Mouse (Mus musculus) myocyte (in vitro differentiated cells): ENCODE measurements around the gene Trim25. TPM values are rescaled to one million over a fixed set of nuclear protein-coding genes. Genes with fewer than 3 reads are reported as not detected.

ENCODE experiments used
- H3K27me3 ChIP-seq: one replicate; pipeline ENCODE4 v1.6.1; 2011; ENCODE audit not compliant: control insufficient read depth, insufficient read depth, insufficient read length
- H3K36me3 ChIP-seq: one replicate; pipeline ENCODE4 v1.6.1; 2011; ENCODE audit not compliant: control insufficient read depth, insufficient read depth
- H3K4me2 ChIP-seq: one replicate; pipeline ENCODE4 v1.6.1; 2011; ENCODE audit warnings: low read depth, control low read depth
- H3K4me3 ChIP-seq: one replicate; pipeline ENCODE4 v1.5.1; 2011; ENCODE audit warnings: mild to moderate bottlenecking, control low read depth, moderate library complexity
- H3K79me2 ChIP-seq: one replicate; pipeline ENCODE4 v1.6.1; 2011; ENCODE audit not compliant: control insufficient read depth, insufficient read depth
- H3ac ChIP-seq: one replicate; pipeline ENCODE4 v1.6.1; 2011; ENCODE audit not compliant: control insufficient read depth, insufficient read length
- CEBPB ChIP-seq: IDR thresholded peaks from 2 replicates; pipeline ENCODE4 v1.6.1; 2011; ENCODE audit warnings: mild to moderate bottlenecking, moderate library complexity; ENCODE audit not compliant: poor library complexity, insufficient read depth, severe bottlenecking
- E2F4 ChIP-seq: IDR thresholded peaks from one replicate; pipeline ENCODE4 v1.6.1; 2011; ENCODE audit warnings: mild to moderate bottlenecking, control low read depth, moderate library complexity; ENCODE audit not compliant: insufficient read depth
- MAX ChIP-seq: IDR thresholded peaks from one replicate; pipeline ENCODE4 v1.6.1; 2011; ENCODE audit warnings: low read depth, mild to moderate bottlenecking, control low read depth
- MYOD1 ChIP-seq, 3 experiments: IDR thresholded peaks; one replicate each; pipeline ENCODE4 v1.6.1; 2011; ENCODE audit warnings: control low read depth in 2 of 3, low read depth in 2 of 3, mild to moderate bottlenecking in 2 of 3, moderate library complexity in 1 of 3; ENCODE audit not compliant: insufficient read length in 2 of 3, control insufficient read depth in 1 of 3
- MYOG ChIP-seq, 3 experiments: IDR thresholded peaks; one replicate each; pipeline ENCODE4 v1.6.1; 2011; ENCODE audit warnings: control low read depth in 2 of 3, low read depth in 2 of 3, mild to moderate bottlenecking in 2 of 3; ENCODE audit not compliant: insufficient read length in 2 of 3, control insufficient read depth in 1 of 3, insufficient read depth in 1 of 3
- POLR2A ChIP-seq: IDR thresholded peaks from one replicate; pipeline ENCODE4 v1.6.1; 2011; ENCODE audit warnings: low read depth, mild to moderate bottlenecking, control low read depth, moderate library complexity; ENCODE audit not compliant: insufficient read length
- POLR2AphosphoS2 ChIP-seq: IDR thresholded peaks from one replicate; pipeline ENCODE4 v1.6.1; 2011; ENCODE audit warnings: low read depth, control low read depth; ENCODE audit not compliant: insufficient read length
- REST ChIP-seq: IDR thresholded peaks from one replicate; pipeline ENCODE4 v1.6.1; 2011; ENCODE audit warnings: mild to moderate bottlenecking, control low read depth, moderate library complexity; ENCODE audit not compliant: insufficient read depth, insufficient read length
- SRF ChIP-seq: IDR thresholded peaks from one replicate; pipeline ENCODE4 v1.6.1; 2011; ENCODE audit warnings: low read depth; ENCODE audit not compliant: control insufficient read depth, insufficient read length
- TCF12 ChIP-seq: IDR thresholded peaks from one replicate; pipeline ENCODE4 v1.6.1; 2011; ENCODE audit warnings: mild to moderate bottlenecking, control low read depth; ENCODE audit not compliant: poor library complexity, insufficient read depth, severe bottlenecking
- TCF3 ChIP-seq: IDR thresholded peaks from one replicate; pipeline ENCODE4 v1.6.1; 2011; ENCODE audit warnings: low read depth, control low read depth; ENCODE audit not compliant: insufficient read length
- USF1 ChIP-seq: IDR thresholded peaks from one replicate; pipeline ENCODE4 v1.6.1; 2011; ENCODE audit warnings: low read depth, mild to moderate bottlenecking, control low read depth, moderate library complexity
- polyA plus RNA-seq: library from polyadenylated mRNA; unstranded; fragments of >200 nt; fragmentation: generic; extraction: Trizol; gene quantifications from one replicate; pipeline ENCODE4 v1.2.1, GENCODE M21; 2012; ENCODE audit warnings: missing spikeins

Gene Trim25
- polyA plus RNA-seq, 1 experiment: 6.5 TPM

GRCm38 (mm10) chr11:89027955-89028361 is 28.8 kb downstream of the Trim25 start:
- Histone ChIP-seq H3K36me3 (no peaks in the 10 kb centered on the region), H3ac (no peak overlapping the region), H3K79me2 (no peaks in the 10 kb centered on the region), H3K4me3 (no peak overlapping the region), H3K27me3 (no peaks in the 10 kb centered on the region), H3K4me2 (no peak overlapping the region)
- no peak for TF ChIP-seq USF1
- TF ChIP-seq MYOD1 (IDR thresholded peaks at IDR 0.05; ENCODE audit: control insufficient read depth in 1 of 3, insufficient read length in 2 of 3, low read depth in 2 of 3): peak in 2 of 3 experiments; percentile 41 to 50
- TF ChIP-seq MYOG (IDR thresholded peaks at IDR 0.05; ENCODE audit: control insufficient read depth in 1 of 3, insufficient read depth in 1 of 3, insufficient read length in 2 of 3, low read depth in 2 of 3): peak in 1 of 3 experiments; percentile 33

- Histone ChIP-seq H3ac (no peak overlapping the region), H3K4me2 (no peak overlapping the region), H3K27me3 (no peaks in the 10 kb centered on the region), H3K4me3 (no peak overlapping the region), H3K36me3 (no peaks in the 10 kb centered on the region), H3K79me2 (no peaks in the 10 kb centered on the region)
- no peak for TF ChIP-seq USF1
- TF ChIP-seq CEBPB: no peak
- TF ChIP-seq MYOD1 (IDR thresholded peaks at IDR 0.05; ENCODE audit: control insufficient read depth in 1 of 3, insufficient read length in 2 of 3, low read depth in 2 of 3): no peak
- TF ChIP-seq REST: no peak
- TF ChIP-seq POLR2A: no peak
- no peak for TF ChIP-seq MAX
- TF ChIP-seq SRF: no peak
- no peak for TF ChIP-seq TCF3
- no peak for TF ChIP-seq MYOG (IDR thresholded peaks at IDR 0.05; ENCODE audit: control insufficient read depth in 1 of 3, insufficient read depth in 1 of 3, insufficient read length in 2 of 3, low read depth in 2 of 3)
- no peak for TF ChIP-seq POLR2AphosphoS2
- TF ChIP-seq E2F4: no peak
- TF ChIP-seq TCF12: no peak
These were observed 29.8 kb downstream of the Trim25 start for GRCm38 (mm10) chr11:89028871-89029405.

GRCm38 (mm10) chr11:89030552-89030951 is 31.4 kb downstream of the Trim25 start:
- peaks cover 3% of the 10 kb centered on the region for H3K36me3 ChIP-seq
- no peak overlapping the region for H3K4me3 ChIP-seq
- no peaks in the 10 kb centered on the region for H3K27me3 ChIP-seq
- H3ac ChIP-seq: no peak overlapping the region
- H3K79me2 ChIP-seq: no peaks in the 10 kb centered on the region
- TF ChIP-seq MYOD1 (IDR thresholded peaks at IDR 0.05; ENCODE audit: control insufficient read depth in 1 of 3, insufficient read length in 2 of 3, low read depth in 2 of 3) (no peak), TCF12 (no peak), MYOG (IDR thresholded peaks at IDR 0.05; ENCODE audit: control insufficient read depth in 1 of 3, insufficient read depth in 1 of 3, insufficient read length in 2 of 3, low read depth in 2 of 3) (no peak), SRF (no peak), POLR2A (no peak), USF1 (no peak), TCF3 (no peak), CEBPB (no peak), POLR2AphosphoS2 (no peak), REST (no peak)
- no peak overlapping the region for H3K4me2 ChIP-seq

- H3ac ChIP-seq: no peak overlapping the region
These were observed 32.0 kb downstream of the Trim25 start for GRCm38 (mm10) chr11:89031189-89031588.

GRCm38 (mm10) chr11:89034592-89034991 is 35.4 kb downstream of the Trim25 start:
- no peaks in the 10 kb centered on the region for H3K27me3 ChIP-seq
- no peak overlapping the region for H3K4me2 ChIP-seq
- TF ChIP-seq E2F4 (no peak), POLR2A (no peak), SRF (no peak), REST (no peak), MYOD1 (IDR thresholded peaks at IDR 0.05; ENCODE audit: control insufficient read depth in 1 of 3, insufficient read length in 2 of 3, low read depth in 2 of 3) (no peak), CEBPB (no peak)
- H3K36me3 ChIP-seq: peaks cover 11% of the 10 kb centered on the region
- H3K4me3 ChIP-seq: no peak overlapping the region
- no peaks in the 10 kb centered on the region for H3K79me2 ChIP-seq
- no peak overlapping the region for H3ac ChIP-seq

More at GRCm38 (mm10) chr11:89031189-89031588, 32.0 kb downstream of the Trim25 start:
- H3K4me3 ChIP-seq: no peak overlapping the region
- peaks cover 5% of the 10 kb centered on the region for H3K36me3 ChIP-seq
- H3K4me2 ChIP-seq: no peak overlapping the region
- TF ChIP-seq MYOG (IDR thresholded peaks at IDR 0.05; ENCODE audit: control insufficient read depth in 1 of 3, insufficient read depth in 1 of 3, insufficient read length in 2 of 3, low read depth in 2 of 3): no peak
- TF ChIP-seq MYOD1 (IDR thresholded peaks at IDR 0.05; ENCODE audit: control insufficient read depth in 1 of 3, insufficient read length in 2 of 3, low read depth in 2 of 3): peak in 1 of 3 experiments; percentile 14
- no peaks in the 10 kb centered on the region for H3K79me2 ChIP-seq
- no peaks in the 10 kb centered on the region for H3K27me3 ChIP-seq

GRCm38 (mm10) chr11:89035552-89035951 is 36.4 kb downstream of the Trim25 start:
- no peaks in the 10 kb centered on the region for H3K79me2 ChIP-seq
- TF ChIP-seq POLR2AphosphoS2: no peak
- TF ChIP-seq TCF3: no peak
- no peak for TF ChIP-seq MYOD1 (IDR thresholded peaks at IDR 0.05; ENCODE audit: control insufficient read depth in 1 of 3, insufficient read length in 2 of 3, low read depth in 2 of 3)
- TF ChIP-seq E2F4: no peak
- no peak for TF ChIP-seq MAX
- no peak for TF ChIP-seq REST
- no peak for TF ChIP-seq POLR2A
- TF ChIP-seq CEBPB: no peak
- TF ChIP-seq SRF: no peak
- no peak for TF ChIP-seq MYOG (IDR thresholded peaks at IDR 0.05; ENCODE audit: control insufficient read depth in 1 of 3, insufficient read depth in 1 of 3, insufficient read length in 2 of 3, low read depth in 2 of 3)
- no peak overlapping the region for H3K4me3 ChIP-seq
- H3ac ChIP-seq: no peak overlapping the region
- no peaks in the 10 kb centered on the region for H3K27me3 ChIP-seq
- peaks cover 11% of the 10 kb centered on the region for H3K36me3 ChIP-seq
- H3K4me2 ChIP-seq: no peak overlapping the region
